Mouse (Mus musculus): Measurements from ENCODE around the gene Pkp2. TPM values are rescaled to one million over a fixed set of nuclear protein-coding genes. Genes with fewer than 3 reads are reported as not detected.

Pkp2 gene
- polyA plus RNA-seq, 1 experiment from 2014 or later = 14.4 TPM

GRCm38 (mm10) chr16:16253326-16254074, 40.4 kb downstream of the Pkp2 start:
- H3K4me3 ChIP-seq (ENCODE audit: low read depth, low read length) = no peak overlapping the region
- 72% methylated on average over 4 of the region's 4 CpGs for WGBS (ENCODE audit: insufficient replicate concordance)

DNA sequence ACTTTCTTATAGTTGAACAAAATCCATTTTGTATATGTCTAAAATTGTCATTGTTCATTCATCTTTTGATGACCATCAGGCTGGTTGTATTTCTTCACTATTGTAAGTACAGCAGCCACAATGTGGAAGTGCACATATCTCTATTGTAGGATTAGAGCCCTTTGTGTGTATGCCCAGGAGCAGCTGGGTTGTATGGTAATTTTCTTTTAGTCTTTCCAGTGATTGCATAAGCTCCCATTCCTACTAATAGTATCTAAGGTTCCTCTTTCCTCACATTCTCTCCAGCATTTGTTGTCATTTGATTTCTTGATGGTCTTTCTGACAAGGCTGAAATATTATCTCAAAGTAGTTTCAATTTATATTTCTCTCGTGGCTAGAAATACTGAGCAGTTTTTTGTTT, 42.1 kb downstream of the Pkp2 start:
- WGBS (ENCODE audit: insufficient replicate concordance) = 51% methylated on average over 1 of the region's 1 CpGs
- no peaks in the 10 kb centered on the region for H3K9me3 ChIP-seq (ENCODE audit: low read length)
- H3K36me3 ChIP-seq (replicated peaks; ENCODE audit: insufficient read depth, low read length) = no peaks in the 10 kb centered on the region; the same call in 1 of the 2 replicates
- no peak overlapping the region for H3K4me2 ChIP-seq (ENCODE audit: low read depth, low read length)
- TF ChIP-seq EP300 (IDR thresholded peaks at IDR 0.05; ENCODE audit: low read depth) (no peak), CTCF (IDR thresholded peaks at IDR 0.05; ENCODE audit: low read depth) (no peak)
- no peak overlapping the region for H3K4me3 ChIP-seq (ENCODE audit: low read depth, low read length)
- ATAC-seq (no peak), DNase-seq (no peak)
- no peak overlapping the region for H3K27ac ChIP-seq (ENCODE audit: low read depth)
- H3K9ac ChIP-seq (replicated peaks) = no peak overlapping the region
- H3K4me1 ChIP-seq (ENCODE audit: insufficient read depth) = no peaks in the 10 kb centered on the region
- no peaks in the 10 kb centered on the region for H3K27me3 ChIP-seq (ENCODE audit: insufficient read depth, low read length)

More at GRCm38 (mm10) chr16:16253326-16254074, 40.4 kb downstream of the Pkp2 start:
- H3K9me3 ChIP-seq (ENCODE audit: low read length) = no peaks in the 10 kb centered on the region
- DNase-seq (no peak), ATAC-seq (no peak)
- no peak overlapping the region for H3K4me2 ChIP-seq (ENCODE audit: low read depth, low read length)
- H3K27ac ChIP-seq (ENCODE audit: low read depth) = no peak overlapping the region
- H3K36me3 ChIP-seq (replicated peaks; ENCODE audit: insufficient read depth, low read length) = peaks cover 2% of the 10 kb centered on the region; the same call in 1 of the 2 replicates
- no peaks in the 10 kb centered on the region for H3K27me3 ChIP-seq (ENCODE audit: insufficient read depth, low read length)
- H3K4me1 ChIP-seq (ENCODE audit: insufficient read depth) = no peaks in the 10 kb centered on the region
- no peak overlapping the region for H3K9ac ChIP-seq (replicated peaks)
- TF ChIP-seq CTCF (IDR thresholded peaks at IDR 0.05; ENCODE audit: low read depth) (no peak), EP300 (IDR thresholded peaks at IDR 0.05; ENCODE audit: low read depth) (no peak)

- Histone ChIP-seq H3K27ac (ENCODE audit: low read depth) (no peak overlapping the region), H3K9ac (replicated peaks) (no peak overlapping the region), H3K4me2 (ENCODE audit: low read depth, low read length) (no peak overlapping the region), H3K27me3 (ENCODE audit: insufficient read depth, low read length) (no peaks in the 10 kb centered on the region), H3K4me1 (ENCODE audit: insufficient read depth) (no peaks in the 10 kb centered on the region), H3K4me3 (ENCODE audit: low read depth, low read length) (no peak overlapping the region), H3K36me3 (replicated peaks; ENCODE audit: insufficient read depth, low read length) (no peaks in the 10 kb centered on the region; the same call in none of the 2 replicates), H3K9me3 (ENCODE audit: low read length) (no peaks in the 10 kb centered on the region)
- TF ChIP-seq CTCF (IDR thresholded peaks at IDR 0.05; ENCODE audit: low read depth) = no peak
- no peak for TF ChIP-seq EP300 (IDR thresholded peaks at IDR 0.05; ENCODE audit: low read depth)
- 67% methylated on average over 7 of the region's 7 CpGs for WGBS (ENCODE audit: insufficient replicate concordance)
- DNase-seq = no peak
- no peak for ATAC-seq
These were observed 42.8 kb downstream of the Pkp2 start for GRCm38 (mm10) chr16:16255874-16256273.

DNA sequence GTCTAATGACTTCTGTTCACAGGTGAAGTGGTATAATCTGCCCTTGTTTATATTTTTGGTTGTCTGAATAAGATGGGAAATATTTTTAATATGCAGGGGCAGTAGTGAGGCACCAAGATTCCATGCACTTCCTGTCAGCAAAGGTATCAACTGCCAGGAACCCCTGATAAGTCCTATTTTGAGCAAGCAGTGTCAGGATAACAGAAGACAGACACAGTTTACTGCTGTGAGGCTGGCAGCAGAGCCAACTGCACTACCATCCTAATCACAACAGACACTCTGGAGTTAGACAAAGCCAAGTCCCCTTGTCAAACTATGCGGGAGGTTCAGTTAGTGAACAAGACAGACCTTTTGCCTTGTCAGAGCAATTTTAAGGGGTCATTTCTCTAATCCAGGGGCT, 43.6 kb downstream of the Pkp2 start:
- ATAC-seq (no peak), DNase-seq (no peak)
- H3K4me3 ChIP-seq (ENCODE audit: low read depth, low read length) = no peak overlapping the region
- H3K4me1 ChIP-seq (ENCODE audit: insufficient read depth) = no peaks in the 10 kb centered on the region
- H3K9me3 ChIP-seq (ENCODE audit: low read length) = no peaks in the 10 kb centered on the region
- no peaks in the 10 kb centered on the region for H3K27me3 ChIP-seq (ENCODE audit: insufficient read depth, low read length)
- H3K27ac ChIP-seq (ENCODE audit: low read depth) = no peak overlapping the region
- WGBS (ENCODE audit: insufficient replicate concordance) = 65% methylated on average over 1 of the region's 1 CpGs
- TF ChIP-seq CTCF (IDR thresholded peaks at IDR 0.05; ENCODE audit: low read depth) = no peak
- TF ChIP-seq EP300 (IDR thresholded peaks at IDR 0.05; ENCODE audit: low read depth) = no peak
- no peaks in the 10 kb centered on the region; the same call in 1 of the 2 replicates for H3K36me3 ChIP-seq (replicated peaks; ENCODE audit: insufficient read depth, low read length)
- no peak overlapping the region for H3K9ac ChIP-seq (replicated peaks)
- no peak overlapping the region for H3K4me2 ChIP-seq (ENCODE audit: low read depth, low read length)

GRCm38 (mm10) chr16:16260882-16261281, 47.8 kb downstream of the Pkp2 start:
- WGBS (ENCODE audit: insufficient replicate concordance) = 83% methylated on average over 5 of the region's 5 CpGs
- no peak overlapping the region for H3K9ac ChIP-seq (replicated peaks)
- no peaks in the 10 kb centered on the region for H3K9me3 ChIP-seq (ENCODE audit: low read length)
- TF ChIP-seq CTCF (IDR thresholded peaks at IDR 0.05; ENCODE audit: low read depth) (no peak), EP300 (IDR thresholded peaks at IDR 0.05; ENCODE audit: low read depth) (no peak)
- no peak overlapping the region for H3K4me2 ChIP-seq (ENCODE audit: low read depth, low read length)
- no peaks in the 10 kb centered on the region for H3K4me1 ChIP-seq (ENCODE audit: insufficient read depth)
- ATAC-seq (no peak), DNase-seq (no peak)
- H3K4me3 ChIP-seq (ENCODE audit: low read depth, low read length) = no peak overlapping the region
- no peaks in the 10 kb centered on the region for H3K27me3 ChIP-seq (ENCODE audit: insufficient read depth, low read length)
- H3K36me3 ChIP-seq (replicated peaks; ENCODE audit: insufficient read depth, low read length) = peaks cover 2% of the 10 kb centered on the region; the same call in 1 of the 2 replicates
- no peak overlapping the region for H3K27ac ChIP-seq (ENCODE audit: low read depth)

DNA sequence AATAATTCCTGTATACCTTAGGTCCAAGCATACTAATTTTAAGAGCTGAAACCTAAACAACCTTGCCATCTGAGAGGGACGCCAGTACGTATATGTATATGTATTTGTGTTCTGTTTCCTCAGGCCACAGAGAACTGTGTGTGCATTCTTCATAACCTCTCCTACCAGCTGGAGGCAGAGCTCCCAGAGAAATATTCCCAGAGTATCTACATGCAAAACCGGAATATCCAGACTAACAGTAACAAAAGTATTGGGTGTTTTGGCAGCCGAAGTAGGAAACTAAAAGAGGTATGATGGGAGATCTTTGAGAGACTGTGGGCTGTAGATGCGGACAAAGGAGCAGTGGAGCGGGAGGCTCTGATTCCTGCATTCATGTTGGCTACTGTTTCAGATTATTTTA, 48.4 kb downstream of the Pkp2 start:
- Histone ChIP-seq H3K4me3 (ENCODE audit: low read depth, low read length) (no peak overlapping the region), H3K4me2 (ENCODE audit: low read depth, low read length) (no peak overlapping the region), H3K36me3 (replicated peaks; ENCODE audit: insufficient read depth, low read length) (peaks cover 2% of the 10 kb centered on the region; the same call in 1 of the 2 replicates), H3K27ac (ENCODE audit: low read depth) (no peak overlapping the region), H3K27me3 (ENCODE audit: insufficient read depth, low read length) (no peaks in the 10 kb centered on the region), H3K4me1 (ENCODE audit: insufficient read depth) (no peaks in the 10 kb centered on the region), H3K9me3 (ENCODE audit: low read length) (no peaks in the 10 kb centered on the region), H3K9ac (replicated peaks) (no peak overlapping the region)
- ATAC-seq (no peak), DNase-seq (no peak)
- TF ChIP-seq CTCF (IDR thresholded peaks at IDR 0.05; ENCODE audit: low read depth) (no peak), EP300 (IDR thresholded peaks at IDR 0.05; ENCODE audit: low read depth) (no peak)
- WGBS (ENCODE audit: insufficient replicate concordance) = 88% methylated on average over 6 of the region's 6 CpGs

All from liver, postnatal 0 days (tissue).